Mouse (Mus musculus) neural tube, embryonic 11.5 days (tissue): ENCODE measurements at regions not wholly inside any gene's neighbourhood (a gene's known extent, or its start where the extent isn't known, plus 50 kb on each side); places are given as distances from the start of the nearest gene placed in this dataset.

Experiments
- ATAC-seq: fragments of 200-750 bp; cut with Nextera tagmentation; 2 replicates; pipeline ENCODE4 v1.8.0; 2017; ENCODE audit warnings: moderate number of reproducible peaks, mild to moderate bottlenecking, moderate TSS enrichment, moderate library complexity; ENCODE audit not compliant: insufficient read depth, low FRiP score, low TSS enrichment
- DNase-seq: peaks from one replicate; pipeline ENCODE4 v3.0.0-alpha.2; 2015; ENCODE audit warnings: low spot score
- H3K27ac ChIP-seq: fragments of 300-500 bp; sonication (generic); 2 replicates; pipeline ENCODE4 v1.5.1; 2014; ENCODE audit warnings: low read depth, mild to moderate bottlenecking, low read length
- H3K27me3 ChIP-seq: fragments of 300-500 bp; sonication (generic); 2 replicates; pipeline ENCODE4 v1.6.1; 2014; ENCODE audit warnings: mild to moderate bottlenecking, low read length, mixed read lengths; ENCODE audit not compliant: control insufficient read depth, insufficient read depth
- H3K36me3 ChIP-seq: fragments of 300-500 bp; sonication (generic); 2 replicates; pipeline ENCODE4 v1.6.1; 2014; ENCODE audit warnings: mild to moderate bottlenecking, low read length, moderate library complexity, mixed read lengths; ENCODE audit not compliant: control insufficient read depth, insufficient read depth
- H3K4me1 ChIP-seq: fragments of 300-500 bp; sonication (generic); 2 replicates; pipeline ENCODE4 v1.6.1; 2014; ENCODE audit warnings: low read length, mixed read lengths; ENCODE audit not compliant: control insufficient read depth, insufficient read depth
- H3K4me2 ChIP-seq: fragments of 300-500 bp; sonication (generic); 2 replicates; pipeline ENCODE4 v1.6.1; 2014; ENCODE audit warnings: low read depth, mild to moderate bottlenecking, moderate library complexity
- H3K4me3 ChIP-seq: fragments of 300-500 bp; sonication (generic); 2 replicates; pipeline ENCODE4 v1.5.1; 2014; ENCODE audit warnings: low read depth, low read length
- H3K9ac ChIP-seq: fragments of 300-500 bp; sonication (generic); 2 replicates; pipeline ENCODE4 v1.6.1; 2014; ENCODE audit warnings: mild to moderate bottlenecking, low read length
- H3K9me3 ChIP-seq: fragments of 300-500 bp; sonication (generic); 2 replicates; pipeline ENCODE4 v1.6.1; 2016; ENCODE audit warnings: low read length; ENCODE audit not compliant: control insufficient read depth
- WGBS: fragments of 180-500 bp; shearing (Covaris S2); extraction: QIAGEN DNeasy Blood & Tissue Kit; methylation state at CpG from one replicate; pipeline ENCODE4 v1.1.7; 2014; 5-methylcytosine and 5-hydroxymethylcytosine counted together

GRCm38 (mm10) chr4:88969134-88969841 is 89.3 kb upstream of the Ifne start:
- no peak overlapping the region for H3K4me3 ChIP-seq
- no peak overlapping the region for H3K4me2 ChIP-seq
- DNase-seq, result no peak
- no peaks in the 10 kb centered on the region for H3K9me3 ChIP-seq
- ATAC-seq, result no peak
- no peak overlapping the region for H3K27ac ChIP-seq
- H3K4me1 ChIP-seq, result no peaks in the 10 kb centered on the region
- H3K27me3 ChIP-seq, result no peaks in the 10 kb centered on the region
- WGBS, result 43% methylated on average over 6 of the region's 6 CpGs
- H3K9ac ChIP-seq, result no peak overlapping the region
- H3K36me3 ChIP-seq, result no peaks in the 10 kb centered on the region

- no peak for ATAC-seq
- WGBS, result 83% methylated on average over 3 of the region's 3 CpGs
- H3K27ac ChIP-seq, result no peak overlapping the region
- no peaks in the 10 kb centered on the region for H3K9me3 ChIP-seq
- H3K4me2 ChIP-seq, result no peak overlapping the region
- no peak overlapping the region for H3K4me3 ChIP-seq
- no peaks in the 10 kb centered on the region for H3K36me3 ChIP-seq
- no peaks in the 10 kb centered on the region for H3K4me1 ChIP-seq
- no peaks in the 10 kb centered on the region for H3K27me3 ChIP-seq
- DNase-seq, result no peak
- no peak overlapping the region for H3K9ac ChIP-seq
These were observed 79.6 kb upstream of the Ifne start for GRCm38 (mm10) chr4:88959621-88960020.

- no peak overlapping the region for H3K27ac ChIP-seq
- no peak overlapping the region for H3K9ac ChIP-seq
- H3K27me3 ChIP-seq, result no peaks in the 10 kb centered on the region
- no peaks in the 10 kb centered on the region for H3K9me3 ChIP-seq
- 79% methylated on average over 4 of the region's 4 CpGs for WGBS
- no peak overlapping the region for H3K4me2 ChIP-seq
- DNase-seq (no peak), ATAC-seq (no peak)
- H3K4me3 ChIP-seq, result no peak overlapping the region
- no peaks in the 10 kb centered on the region for H3K36me3 ChIP-seq
- H3K4me1 ChIP-seq, result no peaks in the 10 kb centered on the region
These were observed 76.6 kb upstream of the Ifne start for GRCm38 (mm10) chr4:88956605-88957004.

GRCm38 (mm10) chr4:88956151-88956550 is 76.2 kb upstream of the Ifne start:
- 46% methylated on average over 7 of the region's 7 CpGs for WGBS
- H3K9me3 ChIP-seq, result no peaks in the 10 kb centered on the region
- no peak overlapping the region for H3K27ac ChIP-seq
- H3K27me3 ChIP-seq, result no peaks in the 10 kb centered on the region
- no peak overlapping the region for H3K9ac ChIP-seq
- no peak overlapping the region for H3K4me2 ChIP-seq
- H3K4me3 ChIP-seq, result no peak overlapping the region
- no peaks in the 10 kb centered on the region for H3K4me1 ChIP-seq
- H3K36me3 ChIP-seq, result no peaks in the 10 kb centered on the region
- ATAC-seq (no peak), DNase-seq (no peak)

- Histone ChIP-seq H3K27ac (no peak overlapping the region), H3K4me3 (no peak overlapping the region), H3K4me1 (no peaks in the 10 kb centered on the region), H3K9me3 (no peaks in the 10 kb centered on the region), H3K4me2 (no peak overlapping the region), H3K36me3 (no peaks in the 10 kb centered on the region), H3K9ac (no peak overlapping the region), H3K27me3 (no peaks in the 10 kb centered on the region)
- ATAC-seq (no peak), DNase-seq (no peak)
- WGBS, result 93% methylated on average over 7 of the region's 7 CpGs
These were observed 75.6 kb upstream of the Ifne start for GRCm38 (mm10) chr4:88955571-88955970.

GRCm38 (mm10) chr4:88954045-88954444 is 74.0 kb upstream of the Ifne start:
- no peak overlapping the region for H3K4me3 ChIP-seq
- WGBS, result 92% methylated on average over 3 of the region's 3 CpGs

GRCm38 (mm10) chr4:88951034-88951336 is 71.0 kb upstream of the Ifne start:
- H3K27ac ChIP-seq, result no peak overlapping the region
- no peaks in the 10 kb centered on the region for H3K36me3 ChIP-seq
- no peak overlapping the region for H3K9ac ChIP-seq
- no peak overlapping the region for H3K4me3 ChIP-seq
- no peaks in the 10 kb centered on the region for H3K27me3 ChIP-seq
- H3K4me2 ChIP-seq, result no peak overlapping the region
- H3K9me3 ChIP-seq, result no peaks in the 10 kb centered on the region
- no peak for DNase-seq
- 94% methylated on average over 1 of the region's 1 CpGs for WGBS
- H3K4me1 ChIP-seq, result no peaks in the 10 kb centered on the region
- ATAC-seq, result no peak

More at GRCm38 (mm10) chr4:88954045-88954444, 74.0 kb upstream of the Ifne start:
- Histone ChIP-seq H3K9ac (no peak overlapping the region), H3K9me3 (no peaks in the 10 kb centered on the region), H3K36me3 (no peaks in the 10 kb centered on the region), H3K4me1 (no peaks in the 10 kb centered on the region), H3K27me3 (no peaks in the 10 kb centered on the region), H3K27ac (no peak overlapping the region), H3K4me2 (no peak overlapping the region)
- no peak for DNase-seq
- ATAC-seq, result no peak

- Histone ChIP-seq H3K9ac (no peak overlapping the region), H3K36me3 (no peaks in the 10 kb centered on the region), H3K4me2 (no peak overlapping the region), H3K9me3 (no peaks in the 10 kb centered on the region), H3K27me3 (no peaks in the 10 kb centered on the region), H3K4me1 (no peaks in the 10 kb centered on the region), H3K4me3 (no peak overlapping the region), H3K27ac (no peak overlapping the region)
- WGBS, result 64% methylated on average over 12 of the region's 12 CpGs
- DNase-seq (no peak), ATAC-seq (no peak)
These were observed 70.4 kb upstream of the Ifne start for GRCm38 (mm10) chr4:88950181-88951033.
